Mouse (Mus musculus): ENCODE data around the gene Depdc7. TPM values are rescaled to one million over a fixed set of nuclear protein-coding genes. Genes with fewer than 3 reads are reported as not detected.

Depdc7 gene
- polyA plus RNA-seq, 1 experiment: 3.1 TPM

DNA sequence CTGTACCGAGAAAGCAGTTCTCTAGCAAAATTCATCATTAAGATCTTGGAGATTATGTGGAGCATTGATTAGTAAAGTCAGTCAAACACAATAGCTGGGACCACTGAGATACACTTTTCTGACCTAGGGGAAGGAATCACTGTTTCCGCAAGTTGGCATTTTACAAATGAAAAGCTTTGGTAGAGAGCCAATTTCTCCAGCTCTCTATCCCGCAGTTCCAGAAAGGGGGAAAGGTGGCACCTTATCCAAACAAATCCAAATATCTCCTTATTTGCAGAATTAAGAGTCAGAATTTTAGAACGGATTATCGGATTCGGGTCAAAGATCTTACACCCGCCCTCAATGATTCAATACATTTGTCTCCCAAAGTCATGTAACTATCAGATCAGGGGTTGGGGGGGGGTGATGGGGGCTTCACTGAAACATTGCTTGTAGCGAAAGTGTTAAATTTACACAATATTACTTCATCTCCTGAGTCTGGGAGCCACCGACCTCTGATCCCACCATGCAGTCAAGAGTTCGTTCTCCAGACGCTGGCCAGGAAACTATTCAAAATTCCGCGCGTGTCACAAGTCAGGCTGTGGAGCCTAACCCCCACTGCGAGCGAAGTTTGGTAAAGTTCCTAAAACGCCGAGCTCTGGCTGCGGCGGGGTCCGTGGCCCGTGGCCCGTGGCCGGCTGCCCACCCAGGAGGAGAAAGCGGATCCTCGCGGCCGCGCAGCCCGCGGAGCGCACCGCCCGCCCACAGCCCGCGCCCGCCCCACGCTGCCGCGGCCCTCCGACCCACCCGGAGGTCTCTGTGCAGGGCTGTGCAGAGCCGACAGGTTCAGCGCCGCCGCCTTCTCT lies 560 bp downstream of the Depdc7 start:
- no peak overlapping the region for H3K27ac ChIP-seq (ENCODE audit: insufficient read depth, low read length)
- TF ChIP-seq CTCF (IDR thresholded peaks at IDR 0.05; ENCODE audit: borderline replicate concordance, insufficient read depth, low read length) (no peak), POLR2A (IDR thresholded peaks at IDR 0.05; ENCODE audit: low read depth, low read length) (no peak)
- H3K4me1 ChIP-seq (ENCODE audit: control insufficient read depth, insufficient read depth, low read length): no peaks in the 10 kb centered on the region; the same call in 1 of the 2 replicates
- H3K4me3 ChIP-seq (ENCODE audit: insufficient read depth, low read length): peak overlapping the region; percentile 74

DNA sequence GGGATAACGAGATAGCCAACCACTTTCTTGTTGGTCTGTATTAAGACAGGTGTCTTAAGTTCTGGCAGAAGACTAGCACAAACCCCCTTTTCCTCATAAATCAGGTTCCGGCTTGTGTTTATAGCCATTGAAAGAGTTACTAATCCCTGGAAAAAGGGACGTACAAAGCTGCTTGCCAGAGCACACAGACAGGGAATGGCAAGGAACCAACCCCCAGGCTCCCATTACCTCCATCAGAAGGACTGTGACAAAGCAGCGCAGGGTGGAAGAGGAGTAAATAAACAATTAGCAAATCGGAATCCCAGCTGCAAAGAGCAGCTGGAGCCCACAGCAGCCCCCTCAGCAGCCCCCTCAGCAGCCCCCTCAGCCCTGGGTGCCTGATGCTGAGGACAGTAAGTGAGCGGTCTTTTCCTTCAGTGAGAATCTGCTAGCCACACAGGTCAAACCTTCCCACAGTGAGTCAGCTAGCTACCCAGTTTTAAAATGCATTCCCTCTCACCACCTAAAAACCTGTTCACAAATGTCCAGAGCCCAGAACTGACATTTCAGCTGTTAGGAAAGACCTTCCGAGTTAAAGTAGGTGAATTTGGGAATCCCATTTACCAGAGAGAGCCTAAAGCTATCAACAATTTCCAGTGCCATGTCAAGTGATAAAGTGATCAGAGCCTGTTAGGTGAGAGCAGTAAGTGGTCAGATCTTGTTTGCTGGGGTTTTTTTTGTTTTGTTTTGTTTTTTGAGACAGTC lies 1.5 kb downstream of the Depdc7 start:
- Histone ChIP-seq H3K4me1 (ENCODE audit: control insufficient read depth, insufficient read depth, low read length) (no peaks in the 10 kb centered on the region; the same call in 1 of the 2 replicates), H3K4me3 (ENCODE audit: insufficient read depth, low read length) (no peak overlapping the region), H3K27ac (ENCODE audit: insufficient read depth, low read length) (no peak overlapping the region)
- TF ChIP-seq POLR2A (IDR thresholded peaks at IDR 0.05; ENCODE audit: low read depth, low read length) (no peak), CTCF (IDR thresholded peaks at IDR 0.05; ENCODE audit: borderline replicate concordance, insufficient read depth, low read length) (no peak)

DNA sequence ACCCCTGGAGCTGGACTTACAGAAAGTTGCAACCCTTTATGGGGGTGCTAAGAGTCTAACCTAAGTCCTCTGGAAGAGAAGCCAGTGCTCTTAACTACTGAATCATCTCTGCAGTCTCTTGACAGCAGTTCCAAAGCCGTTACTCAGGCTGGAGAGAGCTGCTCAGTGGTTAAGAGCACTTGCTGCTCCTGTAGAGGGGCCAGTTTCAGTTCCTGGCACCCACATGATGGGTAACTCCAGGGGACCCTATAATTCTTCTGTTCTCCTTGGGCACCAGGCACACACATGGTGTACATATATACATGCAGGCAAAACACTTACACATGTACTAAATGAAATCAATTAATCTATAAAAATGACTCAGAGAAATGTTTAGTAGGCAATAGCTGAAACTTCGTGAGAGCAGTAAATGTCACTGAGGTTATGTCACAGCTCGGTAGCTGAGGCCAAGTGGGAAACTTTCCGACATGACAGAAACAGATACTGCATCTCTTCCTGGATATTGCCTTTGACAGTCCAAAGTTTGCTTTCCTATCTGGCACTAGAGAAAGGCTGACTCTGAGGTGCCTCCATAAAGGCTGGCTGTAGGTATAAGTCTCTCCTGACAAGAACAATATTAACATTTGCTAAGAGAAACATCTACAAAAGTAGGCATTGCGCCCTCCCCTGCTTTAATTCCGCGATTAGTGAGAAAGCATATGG lies 2.3 kb downstream of the Depdc7 start:
- Histone ChIP-seq H3K27ac (ENCODE audit: insufficient read depth, low read length) (no peak overlapping the region), H3K4me1 (ENCODE audit: control insufficient read depth, insufficient read depth, low read length) (no peaks in the 10 kb centered on the region; the same call in 1 of the 2 replicates), H3K4me3 (ENCODE audit: insufficient read depth, low read length) (no peak overlapping the region)
- TF ChIP-seq POLR2A (IDR thresholded peaks at IDR 0.05; ENCODE audit: low read depth, low read length) (no peak), CTCF (IDR thresholded peaks at IDR 0.05; ENCODE audit: borderline replicate concordance, insufficient read depth, low read length) (no peak)

DNA sequence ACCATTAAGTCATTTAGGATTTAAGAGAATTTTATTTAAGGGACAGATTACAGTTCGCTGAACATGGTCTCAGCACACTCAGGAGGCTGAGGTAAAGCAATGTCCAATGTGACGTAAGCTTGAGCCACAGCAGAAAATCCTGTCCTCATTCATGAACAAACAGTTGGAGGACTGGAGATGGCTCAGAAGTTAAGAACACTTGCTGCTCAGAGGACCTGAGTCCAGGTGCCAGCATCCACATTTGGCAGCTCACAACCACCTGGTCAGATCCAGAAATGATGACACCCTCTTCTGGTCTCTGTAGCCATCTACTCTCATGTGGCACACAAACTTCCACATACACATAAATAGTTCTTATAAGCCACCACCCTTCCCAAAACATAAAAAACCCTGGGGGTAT lies 3.0 kb downstream of the Depdc7 start:
- no peak for TF ChIP-seq POLR2A (IDR thresholded peaks at IDR 0.05; ENCODE audit: low read depth, low read length)
- no peak for TF ChIP-seq CTCF (IDR thresholded peaks at IDR 0.05; ENCODE audit: borderline replicate concordance, insufficient read depth, low read length)
- H3K4me1 ChIP-seq (ENCODE audit: control insufficient read depth, insufficient read depth, low read length): no peaks in the 10 kb centered on the region; the same call in 1 of the 2 replicates
- no peak overlapping the region for H3K27ac ChIP-seq (ENCODE audit: insufficient read depth, low read length)
- no peak overlapping the region for H3K4me3 ChIP-seq (ENCODE audit: insufficient read depth, low read length)

DNA sequence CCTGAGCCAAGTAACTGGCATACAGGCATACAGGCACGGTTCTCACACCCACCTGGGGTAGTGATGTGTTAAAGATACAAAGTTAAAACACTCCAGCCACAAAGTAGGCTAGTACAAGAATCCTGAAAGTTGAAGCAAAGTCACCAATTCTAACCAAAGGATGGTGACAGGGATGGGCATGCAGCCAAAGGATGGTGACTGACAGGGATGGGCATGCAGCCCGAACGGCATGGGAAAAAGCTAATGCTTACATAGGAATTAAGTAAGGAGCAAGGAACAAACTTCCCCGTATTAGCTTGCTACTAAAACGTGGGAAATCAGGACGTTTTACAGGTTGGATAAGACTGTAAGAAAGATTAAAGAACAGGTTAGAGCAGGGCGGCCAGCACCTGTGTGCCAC lies 6.4 kb downstream of the Depdc7 start:
- Histone ChIP-seq H3K27ac (ENCODE audit: insufficient read depth, low read length) (no peak overlapping the region), H3K4me1 (ENCODE audit: control insufficient read depth, insufficient read depth, low read length) (no peaks in the 10 kb centered on the region; the same call in 1 of the 2 replicates), H3K4me3 (ENCODE audit: insufficient read depth, low read length) (no peak overlapping the region)
- TF ChIP-seq CTCF (IDR thresholded peaks at IDR 0.05; ENCODE audit: borderline replicate concordance, insufficient read depth, low read length): no peak
- no peak for TF ChIP-seq POLR2A (IDR thresholded peaks at IDR 0.05; ENCODE audit: low read depth, low read length)

DNA sequence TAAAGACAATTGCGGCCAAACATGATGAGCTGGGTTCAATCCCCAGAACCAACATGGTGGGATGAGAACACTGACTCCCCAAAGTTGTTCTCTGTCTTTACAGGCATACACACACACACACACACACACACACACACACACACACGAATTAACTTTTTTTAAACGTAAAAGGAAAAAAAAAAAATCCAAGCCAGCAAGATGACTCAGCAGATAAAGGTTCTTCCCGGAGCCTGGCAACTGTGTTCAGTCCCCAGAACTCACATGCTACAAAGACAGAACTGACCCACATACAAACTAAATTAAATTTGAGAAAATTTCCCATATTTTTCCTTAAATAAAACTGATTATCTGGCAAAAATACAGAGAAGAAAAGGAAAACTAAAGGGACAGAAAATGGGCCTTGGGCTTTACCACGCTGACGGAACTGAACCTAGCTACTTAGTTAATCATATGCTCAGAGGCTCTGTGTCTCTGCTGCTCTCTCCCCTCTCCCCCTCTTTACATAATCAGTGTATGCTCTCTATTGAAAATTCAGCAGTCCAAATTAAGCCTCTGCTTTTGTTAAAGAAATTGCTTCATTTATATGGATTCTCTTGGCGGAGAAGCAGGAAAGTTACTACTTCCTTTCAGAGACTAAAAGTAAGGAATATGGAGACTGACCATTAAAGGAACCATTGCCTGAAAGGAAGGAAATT lies 10.0 kb downstream of the Depdc7 start:
- Histone ChIP-seq H3K27ac (ENCODE audit: insufficient read depth, low read length) (peak overlapping the region; percentile 36; the same call in 1 of the 2 replicates), H3K4me1 (ENCODE audit: control insufficient read depth, insufficient read depth, low read length) (no peaks in the 10 kb centered on the region), H3K4me3 (ENCODE audit: insufficient read depth, low read length) (no peak overlapping the region)
- TF ChIP-seq CTCF (IDR thresholded peaks at IDR 0.05; ENCODE audit: borderline replicate concordance, insufficient read depth, low read length): no peak

DNA sequence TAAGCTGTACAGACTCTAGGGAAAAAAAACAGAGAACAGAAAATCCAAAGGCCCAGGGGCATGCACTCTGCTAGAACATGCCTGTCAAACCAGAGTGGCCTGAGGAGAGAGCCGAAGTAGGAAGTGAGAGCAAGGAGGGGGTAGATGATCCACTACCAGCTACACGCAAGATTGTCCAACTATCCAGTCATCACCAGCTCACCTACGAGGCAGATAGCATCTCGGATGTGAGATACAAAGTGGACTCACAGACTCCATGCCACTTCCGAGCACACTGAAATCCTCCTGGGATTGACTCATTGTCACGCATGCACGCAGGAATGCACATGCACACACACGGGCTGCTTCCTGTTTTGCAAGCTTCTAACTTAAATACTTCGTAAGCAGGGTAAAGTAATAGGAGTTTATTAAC lies 10.6 kb downstream of the Depdc7 start:
- no peak for TF ChIP-seq POLR2A (IDR thresholded peaks at IDR 0.05; ENCODE audit: low read depth, low read length)
- no peak for TF ChIP-seq CTCF (IDR thresholded peaks at IDR 0.05; ENCODE audit: borderline replicate concordance, insufficient read depth, low read length)
- H3K4me3 ChIP-seq (ENCODE audit: insufficient read depth, low read length): no peak overlapping the region
- H3K4me1 ChIP-seq (ENCODE audit: control insufficient read depth, insufficient read depth, low read length): no peaks in the 10 kb centered on the region
- no peak overlapping the region for H3K27ac ChIP-seq (ENCODE audit: insufficient read depth, low read length)

DNA sequence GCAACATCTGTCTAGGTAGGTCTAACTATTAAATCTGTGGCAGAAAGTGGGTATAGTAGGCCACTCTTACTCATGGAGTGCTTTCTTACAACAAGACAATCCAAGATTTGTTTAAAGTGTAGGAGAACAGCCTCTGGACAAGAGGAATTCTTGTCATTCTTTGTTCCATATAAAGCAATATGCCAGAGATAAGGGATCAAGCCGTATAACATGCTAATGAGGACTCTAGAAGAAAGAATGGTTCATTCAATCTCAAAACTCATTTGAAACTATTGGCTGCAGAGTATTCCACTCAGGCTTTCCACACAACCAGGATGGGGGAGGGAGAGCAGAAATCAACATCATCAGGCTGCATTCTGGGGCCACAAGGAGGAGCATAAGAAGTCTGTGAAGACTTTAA lies 15.3 kb downstream of the Depdc7 start:
- Histone ChIP-seq H3K27ac (ENCODE audit: insufficient read depth, low read length) (no peak overlapping the region), H3K4me1 (ENCODE audit: control insufficient read depth, insufficient read depth, low read length) (no peaks in the 10 kb centered on the region), H3K4me3 (ENCODE audit: insufficient read depth, low read length) (no peak overlapping the region)
- TF ChIP-seq POLR2A (IDR thresholded peaks at IDR 0.05; ENCODE audit: low read depth, low read length): no peak
- TF ChIP-seq CTCF (IDR thresholded peaks at IDR 0.05; ENCODE audit: borderline replicate concordance, insufficient read depth, low read length): no peak

DNA sequence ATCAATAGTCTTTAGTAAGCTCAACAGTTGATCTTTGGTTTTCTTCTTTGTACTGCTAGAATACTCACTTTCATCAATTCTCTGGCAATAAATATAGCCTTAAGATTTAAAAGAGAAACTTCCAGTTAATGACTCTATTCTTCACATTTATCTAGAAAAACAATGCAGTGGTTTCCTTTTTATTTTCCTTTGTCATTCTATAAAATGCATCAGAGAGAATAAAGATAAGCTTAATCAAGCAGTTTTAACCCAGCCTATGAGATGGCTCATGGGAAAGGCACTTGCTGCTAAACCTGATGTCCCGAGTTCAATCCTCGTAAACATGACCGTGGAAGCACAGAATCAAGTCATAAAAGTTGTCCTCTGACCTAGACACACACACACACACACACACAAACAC lies 20.7 kb downstream of the Depdc7 start:
- no peaks in the 10 kb centered on the region for H3K4me1 ChIP-seq (ENCODE audit: control insufficient read depth, insufficient read depth, low read length)
- no peak overlapping the region for H3K27ac ChIP-seq (ENCODE audit: insufficient read depth, low read length)
- TF ChIP-seq POLR2A (IDR thresholded peaks at IDR 0.05; ENCODE audit: low read depth, low read length) (no peak), CTCF (IDR thresholded peaks at IDR 0.05; ENCODE audit: borderline replicate concordance, insufficient read depth, low read length) (no peak)
- no peak overlapping the region for H3K4me3 ChIP-seq (ENCODE audit: insufficient read depth, low read length)
